Mouse (Mus musculus) kidney, adult 2 months (tissue): ENCODE data around the gene Zfp935.
"Not testable (repeated sequence)": the region's sequence is repeated elsewhere in the genome, so short reads cannot be mapped to it uniquely, and the experiment has no call there.

Experiments
- CTCF ChIP-seq: fragments of 200-500 bp; conservative IDR thresholded peaks from 2 replicates; pipeline ENCODE4 v1.5.1; 2011; ENCODE audit warnings: low read depth, mild to moderate bottlenecking, control low read depth, low read length, moderate library complexity, mixed read lengths; ENCODE audit not compliant: insufficient read depth, insufficient read length
- POLR2A ChIP-seq: fragments of 200-500 bp; IDR thresholded peaks from one replicate; pipeline ENCODE4 v1.6.1; 2011; ENCODE audit warnings: low read depth, low read length, control low read depth

DNA sequence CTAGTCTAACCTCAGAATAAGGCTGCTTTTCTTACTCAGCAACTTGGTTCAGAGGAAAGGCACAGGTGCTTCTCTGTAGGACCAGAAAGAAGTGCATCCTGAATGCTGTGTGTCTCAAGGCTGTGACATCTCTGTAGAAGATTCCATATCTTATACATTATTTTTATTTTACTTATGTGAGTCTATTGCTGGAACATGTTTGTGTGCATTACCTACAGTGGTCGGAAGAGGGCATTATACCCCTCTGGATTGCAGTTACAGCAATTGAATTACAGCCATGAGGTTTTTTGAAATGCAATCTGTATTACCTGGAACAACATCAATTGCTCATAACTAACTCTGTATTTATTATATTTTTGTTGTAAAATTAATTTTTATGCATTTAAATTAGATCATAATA, 3.4 kb upstream of the Zfp935 start:
- not testable (repeated sequence) for TF ChIP-seq POLR2A, CTCF
